Mouse (Mus musculus): ENCODE measurements at regions not wholly inside any gene's neighbourhood (a gene's known extent, or its start where the extent isn't known, plus 50 kb on each side); places are given as distances from the start of the nearest gene placed in this dataset.

DNA sequence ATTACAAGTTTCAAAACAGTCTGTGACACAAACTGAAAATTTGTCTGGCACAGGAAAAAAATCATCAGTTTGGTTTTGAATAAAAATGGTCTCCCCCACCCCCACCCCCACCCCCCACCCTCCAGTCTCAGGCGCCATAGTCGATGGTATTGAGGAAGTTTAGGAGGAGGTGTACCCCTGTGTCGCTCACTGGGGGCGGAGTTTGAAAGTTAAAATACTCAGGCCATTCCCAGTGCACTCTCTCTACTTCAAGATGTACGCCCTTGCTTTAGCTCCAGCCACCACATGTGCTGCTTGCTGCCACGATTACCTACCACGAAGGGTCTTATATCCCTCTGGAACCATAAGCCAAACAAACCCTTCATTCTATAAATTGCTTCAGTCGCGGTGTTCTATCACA, 337.6 kb downstream of the Rapgef2 start:
- no peak for TF ChIP-seq CTCF (IDR thresholded peaks at IDR 0.05; ENCODE audit: low read depth, low read length)
- no peak for TF ChIP-seq EP300 (IDR thresholded peaks at IDR 0.05; ENCODE audit: insufficient read depth, low read depth, low read length)
- Histone ChIP-seq H3K36me3 (ENCODE audit: control insufficient read depth, insufficient read depth, low read length, poor library complexity, severe bottlenecking) (no peaks in the 10 kb centered on the region), H3K27ac (ENCODE audit: insufficient read depth, low read length) (no peak overlapping the region), H3K9me3 (replicated peaks; ENCODE audit: control insufficient read depth, insufficient read depth, low read length, poor library complexity, severe bottlenecking) (no peaks in the 10 kb centered on the region), H3K4me1 (ENCODE audit: control insufficient read depth, insufficient read depth, low read length) (no peaks in the 10 kb centered on the region), H3K27me3 (ENCODE audit: control insufficient read depth, insufficient read depth, low read length, poor library complexity, severe bottlenecking) (no peaks in the 10 kb centered on the region), H3K9ac (ENCODE audit: low read depth, poor library complexity, severe bottlenecking) (no peak overlapping the region), H3K4me3 (ENCODE audit: low read depth, low read length) (no peak overlapping the region)

DNA sequence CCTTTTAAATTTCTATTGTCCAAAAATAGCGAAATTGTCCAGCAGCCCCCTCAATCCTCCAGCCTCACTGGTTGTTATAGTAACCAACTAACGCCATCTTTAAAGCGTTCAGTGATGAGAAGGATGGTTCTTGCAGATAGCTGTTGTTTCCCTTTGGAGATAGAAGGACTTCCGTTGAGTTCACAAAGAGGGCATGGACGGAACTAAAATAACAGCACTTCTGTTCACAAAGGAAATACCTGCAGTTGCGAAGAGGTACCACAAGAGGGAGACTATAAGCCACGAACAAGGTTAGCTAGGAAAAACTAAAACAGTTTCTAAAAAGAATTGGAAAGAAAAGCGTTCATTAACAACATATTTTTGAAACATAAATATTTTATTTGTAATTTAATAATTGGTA, 338.1 kb downstream of the Rapgef2 start:
- Histone ChIP-seq H3K27ac (ENCODE audit: insufficient read depth, low read length) (no peak overlapping the region), H3K27me3 (ENCODE audit: control insufficient read depth, insufficient read depth, low read length, poor library complexity, severe bottlenecking) (no peaks in the 10 kb centered on the region), H3K36me3 (ENCODE audit: control insufficient read depth, insufficient read depth, low read length, poor library complexity, severe bottlenecking) (no peaks in the 10 kb centered on the region), H3K9ac (ENCODE audit: low read depth, poor library complexity, severe bottlenecking) (no peak overlapping the region), H3K4me3 (ENCODE audit: low read depth, low read length) (no peak overlapping the region), H3K4me1 (ENCODE audit: control insufficient read depth, insufficient read depth, low read length) (no peaks in the 10 kb centered on the region), H3K9me3 (replicated peaks; ENCODE audit: control insufficient read depth, insufficient read depth, low read length, poor library complexity, severe bottlenecking) (no peaks in the 10 kb centered on the region)
- TF ChIP-seq CTCF (IDR thresholded peaks at IDR 0.05; ENCODE audit: low read depth, low read length) (no peak), POLR2A (IDR thresholded peaks at IDR 0.05; ENCODE audit: insufficient read depth, low read length) (no peak), EP300 (IDR thresholded peaks at IDR 0.05; ENCODE audit: insufficient read depth, low read depth, low read length) (no peak)

DNA sequence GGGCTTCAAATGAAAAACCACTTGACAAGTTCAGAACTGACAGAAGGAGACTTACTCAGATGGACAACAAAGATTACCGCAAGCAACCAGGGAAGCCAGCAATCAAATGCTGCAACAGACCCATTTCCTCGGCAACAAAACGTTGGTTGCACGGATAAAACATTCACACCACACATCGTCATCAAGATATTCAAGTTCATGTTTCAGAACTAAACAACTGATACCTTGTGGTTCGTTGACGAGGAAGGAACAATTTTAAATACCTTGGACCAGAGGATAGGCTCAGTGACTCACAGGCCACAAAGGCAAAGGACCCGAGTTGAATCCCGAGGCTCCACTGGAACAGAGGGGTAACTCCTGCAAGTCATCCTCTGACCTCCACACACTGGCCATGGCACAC, 339.1 kb downstream of the Rapgef2 start:
- no peaks in the 10 kb centered on the region for H3K9me3 ChIP-seq (replicated peaks; ENCODE audit: control insufficient read depth, insufficient read depth, low read length, poor library complexity, severe bottlenecking)
- TF ChIP-seq POLR2A (IDR thresholded peaks at IDR 0.05; ENCODE audit: insufficient read depth, low read length) (no peak), EP300 (IDR thresholded peaks at IDR 0.05; ENCODE audit: insufficient read depth, low read depth, low read length) (no peak), CTCF (IDR thresholded peaks at IDR 0.05; ENCODE audit: low read depth, low read length) (no peak)
- H3K4me1 ChIP-seq (ENCODE audit: control insufficient read depth, insufficient read depth, low read length) = no peaks in the 10 kb centered on the region
- H3K27me3 ChIP-seq (ENCODE audit: control insufficient read depth, insufficient read depth, low read length, poor library complexity, severe bottlenecking) = no peaks in the 10 kb centered on the region
- no peak overlapping the region for H3K27ac ChIP-seq (ENCODE audit: insufficient read depth, low read length)
- no peak overlapping the region for H3K4me3 ChIP-seq (ENCODE audit: low read depth, low read length)
- H3K36me3 ChIP-seq (ENCODE audit: control insufficient read depth, insufficient read depth, low read length, poor library complexity, severe bottlenecking) = no peaks in the 10 kb centered on the region
- no peak overlapping the region for H3K9ac ChIP-seq (ENCODE audit: low read depth, poor library complexity, severe bottlenecking)

DNA sequence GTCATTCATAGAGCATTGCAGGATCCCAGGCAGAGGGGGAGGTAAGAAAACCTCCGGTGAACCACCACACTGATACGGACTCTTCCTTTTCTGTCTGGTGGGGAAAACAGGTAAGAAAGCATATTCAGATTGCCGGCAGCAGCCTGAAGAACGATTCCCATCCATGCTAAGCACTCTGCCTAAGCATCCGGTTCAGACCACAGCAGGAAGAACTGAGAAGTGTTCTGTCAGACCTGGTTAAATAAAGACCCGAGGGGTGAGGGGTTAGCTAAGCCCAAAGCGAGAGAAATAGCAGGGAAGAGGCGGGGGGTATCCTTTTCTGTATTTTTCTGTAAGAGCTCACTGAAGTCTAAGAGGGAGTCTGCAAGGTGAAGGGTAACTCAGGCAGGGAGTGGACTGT, 342.1 kb downstream of the Rapgef2 start:
- TF ChIP-seq POLR2A (IDR thresholded peaks at IDR 0.05; ENCODE audit: insufficient read depth, low read length) = no peak
- TF ChIP-seq CTCF (IDR thresholded peaks at IDR 0.05; ENCODE audit: low read depth, low read length) = no peak
- TF ChIP-seq EP300 (IDR thresholded peaks at IDR 0.05; ENCODE audit: insufficient read depth, low read depth, low read length) = no peak
- H3K27me3 ChIP-seq (ENCODE audit: control insufficient read depth, insufficient read depth, low read length, poor library complexity, severe bottlenecking) = no peaks in the 10 kb centered on the region
- H3K9me3 ChIP-seq (replicated peaks; ENCODE audit: control insufficient read depth, insufficient read depth, low read length, poor library complexity, severe bottlenecking) = no peaks in the 10 kb centered on the region

DNA sequence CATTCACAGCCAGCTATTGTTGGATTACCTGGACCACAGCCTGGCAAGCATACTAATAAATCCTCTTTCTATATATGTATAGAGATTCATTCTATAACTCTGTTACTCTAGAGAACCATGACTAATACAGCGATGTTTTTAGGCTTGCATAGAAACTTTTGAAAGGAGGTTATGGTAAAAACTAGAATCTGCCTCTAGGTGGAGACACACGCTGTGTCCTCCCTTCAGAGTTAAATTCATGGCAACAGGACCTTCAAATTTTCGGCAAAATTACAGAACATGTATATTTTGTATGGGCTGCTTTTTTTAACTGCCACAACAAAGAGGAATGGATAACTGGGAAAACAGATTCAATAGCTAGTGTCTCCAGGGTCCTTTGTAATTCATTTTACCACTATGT, 353.3 kb downstream of the Rapgef2 start:
- no peak overlapping the region for H3K27ac ChIP-seq (ENCODE audit: insufficient read depth, low read length)
- no peaks in the 10 kb centered on the region for H3K27me3 ChIP-seq (ENCODE audit: control insufficient read depth, insufficient read depth, low read length, poor library complexity, severe bottlenecking)
- H3K9me3 ChIP-seq (replicated peaks; ENCODE audit: control insufficient read depth, insufficient read depth, low read length, poor library complexity, severe bottlenecking) = no peaks in the 10 kb centered on the region
- H3K36me3 ChIP-seq (ENCODE audit: control insufficient read depth, insufficient read depth, low read length, poor library complexity, severe bottlenecking) = no peaks in the 10 kb centered on the region
- H3K9ac ChIP-seq (ENCODE audit: low read depth, poor library complexity, severe bottlenecking) = no peak overlapping the region
- H3K4me1 ChIP-seq (ENCODE audit: control insufficient read depth, insufficient read depth, low read length) = no peaks in the 10 kb centered on the region
- H3K4me3 ChIP-seq (ENCODE audit: low read depth, low read length) = no peak overlapping the region
- TF ChIP-seq EP300 (IDR thresholded peaks at IDR 0.05; ENCODE audit: insufficient read depth, low read depth, low read length) (no peak), CTCF (IDR thresholded peaks at IDR 0.05; ENCODE audit: low read depth, low read length) (no peak), POLR2A (IDR thresholded peaks at IDR 0.05; ENCODE audit: insufficient read depth, low read length) (no peak)

More for the DNA sequence above, 342.1 kb downstream of the Rapgef2 start:
- no peaks in the 10 kb centered on the region for H3K4me1 ChIP-seq (ENCODE audit: control insufficient read depth, insufficient read depth, low read length)
- H3K9ac ChIP-seq (ENCODE audit: low read depth, poor library complexity, severe bottlenecking) = no peak overlapping the region
- H3K36me3 ChIP-seq (ENCODE audit: control insufficient read depth, insufficient read depth, low read length, poor library complexity, severe bottlenecking) = no peaks in the 10 kb centered on the region
- no peak overlapping the region for H3K27ac ChIP-seq (ENCODE audit: insufficient read depth, low read length)
- no peak overlapping the region for H3K4me3 ChIP-seq (ENCODE audit: low read depth, low read length)

DNA sequence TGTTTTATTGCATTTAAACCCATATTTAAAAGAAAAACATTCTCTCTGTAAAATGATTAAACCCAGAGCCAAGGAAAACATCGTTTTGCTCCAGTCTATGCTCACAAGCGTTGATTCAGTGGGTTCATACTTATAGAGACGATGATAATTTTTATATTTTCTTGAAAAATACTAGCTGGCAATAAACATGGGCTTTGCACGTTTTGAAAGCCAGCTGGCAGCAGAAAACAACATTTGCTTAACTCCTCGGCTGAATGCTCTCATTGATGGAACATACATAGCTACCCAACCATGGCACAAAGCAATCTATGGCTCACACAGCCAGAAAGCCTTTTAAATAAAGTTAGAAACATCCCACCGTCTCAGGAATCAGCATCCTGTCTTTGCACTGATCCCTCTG, 366.5 kb downstream of the Rapgef2 start:
- H3K9ac ChIP-seq (ENCODE audit: low read depth, poor library complexity, severe bottlenecking) = no peak overlapping the region
- H3K4me1 ChIP-seq (ENCODE audit: control insufficient read depth, insufficient read depth, low read length) = no peaks in the 10 kb centered on the region
- no peak overlapping the region for H3K27ac ChIP-seq (ENCODE audit: insufficient read depth, low read length)
- TF ChIP-seq POLR2A (IDR thresholded peaks at IDR 0.05; ENCODE audit: insufficient read depth, low read length) (no peak), EP300 (IDR thresholded peaks at IDR 0.05; ENCODE audit: insufficient read depth, low read depth, low read length) (no peak), CTCF (IDR thresholded peaks at IDR 0.05; ENCODE audit: low read depth, low read length) (no peak)
- no peak overlapping the region for H3K4me3 ChIP-seq (ENCODE audit: low read depth, low read length)
- H3K36me3 ChIP-seq (ENCODE audit: control insufficient read depth, insufficient read depth, low read length, poor library complexity, severe bottlenecking) = no peaks in the 10 kb centered on the region
- H3K9me3 ChIP-seq (replicated peaks; ENCODE audit: control insufficient read depth, insufficient read depth, low read length, poor library complexity, severe bottlenecking) = no peaks in the 10 kb centered on the region
- no peaks in the 10 kb centered on the region for H3K27me3 ChIP-seq (ENCODE audit: control insufficient read depth, insufficient read depth, low read length, poor library complexity, severe bottlenecking)

Data from ES-Bruce4 (cell line).